Mouse (Mus musculus): ENCODE data around the gene Kcna2.

GRCm38 (mm10) chr3:107075705-107076104 lies 25.2 kb upstream of the Kcna2 start:
- TF ChIP-seq CTCF (IDR thresholded peaks at IDR 0.05; ENCODE audit: borderline replicate concordance, control insufficient read depth, extremely low read depth, insufficient read depth, low read length, poor library complexity) (no peak), POLR2A (IDR thresholded peaks at IDR 0.05; ENCODE audit: control insufficient read depth, extremely low read depth, insufficient read depth, low read length, poor library complexity) (no peak)
